Mouse (Mus musculus) cerebellum, postnatal 25 days (tissue): Measurements from ENCODE around the gene 2310079G19Rik.
A peak's percentile ranks its signal among the peaks of the same experiment; 100 is the strongest.

ENCODE experiments used
- DNase-seq, 2 experiments: peaks; one replicate each; pipeline ENCODE4 v3.0.0; 2021; ENCODE audit warnings: mixed read lengths in 2 of 2

2310079G19Rik gene

GRCm38 (mm10) chr16:88627566-88627965 is at the start of gene 2310079G19Rik:
TSS of gene 2310079G19Rik (minus strand) at chr16:88627666.
- DNase-seq, result no peak

GRCm38 (mm10) chr16:88671571-88671970 is 44.1 kb upstream of the 2310079G19Rik start, which contains the start of gene Krtap27-1:
TSS of gene Krtap27-1 (minus strand) at chr16:88671671.
- DNase-seq, result no peak

- DNase-seq, result no peak
Observed at GRCm38 (mm10) chr16:88657426-88657825, 30.0 kb upstream of the 2310079G19Rik start.

- no peak for DNase-seq
Observed at GRCm38 (mm10) chr16:88651952-88652351, 24.5 kb upstream of the 2310079G19Rik start.

- DNase-seq, result no peak
Observed at GRCm38 (mm10) chr16:88651082-88651481, 23.6 kb upstream of the 2310079G19Rik start.

GRCm38 (mm10) chr16:88647358-88647846 is 19.9 kb upstream of the 2310079G19Rik start, which contains the start of gene Krtap26-1:
TSS of gene Krtap26-1 (minus strand) at chr16:88647796.
- DNase-seq, result no peak

- no peak for DNase-seq
Observed at GRCm38 (mm10) chr16:88646366-88647111, 19.1 kb upstream of the 2310079G19Rik start.

- DNase-seq, result no peak
Observed at GRCm38 (mm10) chr16:88640053-88640452, 12.6 kb upstream of the 2310079G19Rik start.

GRCm38 (mm10) chr16:88635142-88635541 is 7.7 kb upstream of the 2310079G19Rik start:
- peak in 1 of 2 experiments; percentile 11 for DNase-seq

GRCm38 (mm10) chr16:88631474-88631873 is 4.0 kb upstream of the 2310079G19Rik start:
- no peak for DNase-seq

- DNase-seq, result no peak
Observed at GRCm38 (mm10) chr16:88612712-88613111, 14.8 kb downstream of the 2310079G19Rik start.

GRCm38 (mm10) chr16:88611922-88612321 is 15.5 kb downstream of the 2310079G19Rik start, which contains the start of gene Krtap24-1:
TSS of gene Krtap24-1 (minus strand) at chr16:88612279.
- no peak for DNase-seq

GRCm38 (mm10) chr16:88604570-88604969 is 22.9 kb downstream of the 2310079G19Rik start:
- DNase-seq, result no peak

GRCm38 (mm10) chr16:88602464-88602863 is 25.0 kb downstream of the 2310079G19Rik start:
- DNase-seq, result no peak

- no peak for DNase-seq
Observed at GRCm38 (mm10) chr16:88600303-88600702, 27.2 kb downstream of the 2310079G19Rik start.

GRCm38 (mm10) chr16:88599504-88600237 is 27.8 kb downstream of the 2310079G19Rik start:
- DNase-seq, result no peak

GRCm38 (mm10) chr16:88592758-88593157 is 34.7 kb downstream of the 2310079G19Rik start:
- no peak for DNase-seq

- DNase-seq, result no peak
Observed at GRCm38 (mm10) chr16:88583338-88583737, 44.1 kb downstream of the 2310079G19Rik start.
